Mouse (Mus musculus) lung, adult 10 weeks (tissue): ENCODE results near the gene Sept5. TPM values are rescaled to one million over a fixed set of nuclear protein-coding genes. Genes with fewer than 3 reads are reported as not detected.

ENCODE experiments used
- polyA plus RNA-seq: library from polyadenylated mRNA; stranded (reverse); fragments of 350-450 nt; fragmentation: Illumina TruSeq; extraction: RNeasy Lipid Tissue Mini Kit (QIAGEN cat#74804); gene quantifications from one replicate; pipeline ENCODE4 v1.2.3, GENCODE M21; 2014; ENCODE audit warnings: low read depth, low replicate concordance; ENCODE audit not compliant: insufficient read depth

The Sept5 gene
- 8.3 TPM for polyA plus RNA-seq

GRCm38 (mm10) chr16:18629390-18630231 lies at the start of gene Sept5:
Sept5 (minus strand) TSS chr16:18629954.

GRCm38 (mm10) chr16:18626376-18626878 lies 3.3 kb downstream of the Sept5 start, which contains the start of gene Gm49601:
Gm49601 (minus strand) TSS chr16:18626427.

GRCm38 (mm10) chr16:18622019-18622418 lies 7.7 kb downstream of the Sept5 start, which contains the start of gene Gp1bb:
Gp1bb (minus strand) TSS chr16:18622403.

GRCm38 (mm10) chr16:18589804-18590790 lies 39.7 kb downstream of the Sept5 start, which contains the start of gene Tbx1:
Tbx1 (minus strand) TSS chr16:18590671.

Other genes starting within 250 kb of the Sept5 start
- 13.1 TPM for gene Txnrd2, start 203.6 kb downstream of the Sept5 start, polyA plus RNA-seq
- 79.8 TPM for gene Comt, start 203.1 kb downstream of the Sept5 start, polyA plus RNA-seq
- gene Gnb1l, start 131.2 kb downstream of the Sept5 start, polyA plus RNA-seq: 3.4 TPM
- 1.3 TPM for gene Rtl10, start 131.1 kb downstream of the Sept5 start, polyA plus RNA-seq
- 5.0 TPM for gene Tbx1, start 39.3 kb downstream of the Sept5 start, polyA plus RNA-seq
- gene Gp1bb, start 7.6 kb downstream of the Sept5 start, polyA plus RNA-seq: 1.2 TPM
- gene Gm49601, start 3.5 kb downstream of the Sept5 start, polyA plus RNA-seq: 0.51 TPM
- gene Cldn5, start 146.9 kb upstream of the Sept5 start, polyA plus RNA-seq: 651 TPM
- gene Ufd1, start 181.8 kb upstream of the Sept5 start, polyA plus RNA-seq: 44.7 TPM
- 2.5 TPM for gene Cdc45, start 182.0 kb upstream of the Sept5 start, polyA plus RNA-seq
- gene 2510002D24Rik, start 206.6 kb upstream of the Sept5 start, polyA plus RNA-seq: 23.5 TPM
- not detected for gene Gm28539, start 206.6 kb upstream of the Sept5 start, polyA plus RNA-seq
- gene Mrpl40, start 246.9 kb upstream of the Sept5 start, polyA plus RNA-seq: 36.0 TPM
- 22.1 TPM for gene Hira, start 247.1 kb upstream of the Sept5 start, polyA plus RNA-seq